Mouse (Mus musculus) naive thymus-derived CD4-positive, alpha-beta T cell, adult 5 months (primary cell): ENCODE measurements around the gene Gm21972. TPM values are rescaled to one million over a fixed set of nuclear protein-coding genes. Genes with fewer than 3 reads are reported as not detected.

Source experiments
- polyA plus RNA-seq: library from polyadenylated mRNA; unstranded; fragments of 100-300 nt; shearing (Covaris generic); gene quantifications from one replicate; pipeline ENCODE4 v1.2.1, GENCODE M21; 2017

Gene Gm21972
- not detected for polyA plus RNA-seq

DNA sequence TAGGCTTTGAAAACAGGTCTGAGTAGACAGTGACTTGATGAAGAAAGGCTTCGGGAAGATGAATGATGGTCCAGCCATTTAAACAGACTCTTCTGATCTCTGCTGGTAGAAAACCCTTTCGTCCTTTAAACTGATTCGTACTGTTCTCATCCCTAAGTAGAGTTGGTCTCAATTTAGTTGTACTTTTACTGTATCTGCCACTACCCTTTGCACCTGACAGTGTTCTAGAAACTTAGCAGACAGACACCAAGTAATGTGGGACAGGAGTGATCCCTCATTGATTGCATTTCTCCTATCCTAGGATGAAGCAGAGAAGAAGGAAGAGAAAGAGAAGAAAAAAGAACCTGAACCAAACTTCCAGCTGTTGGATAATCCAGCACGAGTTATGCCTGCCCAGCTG is at the start of gene Gm21972:
Gm21972 (plus strand) TSS at position 301 of the 400 bp plus-strand sequence.

DNA sequence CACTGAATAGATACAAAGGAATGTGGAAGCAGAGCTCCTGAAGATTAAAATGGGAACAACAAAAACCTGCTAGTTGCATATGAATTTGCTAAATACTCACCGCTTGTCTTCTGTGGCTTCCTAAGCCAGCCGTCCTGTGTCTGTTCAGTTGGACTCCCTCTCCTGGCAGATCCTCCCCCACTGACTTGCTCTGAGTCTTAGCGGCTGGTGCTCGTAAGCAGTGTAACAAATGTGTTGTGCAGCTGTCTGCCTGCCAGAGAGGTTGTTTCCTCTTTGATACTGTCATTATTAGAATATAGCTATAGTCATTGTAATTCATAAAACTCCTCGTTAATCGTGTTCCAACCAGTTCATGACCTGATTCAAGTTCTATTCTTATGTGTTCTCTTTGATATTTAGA is 21.7 kb upstream of the Gm21972 start, which contains the start of gene Htr2b:
Htr2b (minus strand) TSS at position 192 of the 400 bp plus-strand sequence.

DNA sequence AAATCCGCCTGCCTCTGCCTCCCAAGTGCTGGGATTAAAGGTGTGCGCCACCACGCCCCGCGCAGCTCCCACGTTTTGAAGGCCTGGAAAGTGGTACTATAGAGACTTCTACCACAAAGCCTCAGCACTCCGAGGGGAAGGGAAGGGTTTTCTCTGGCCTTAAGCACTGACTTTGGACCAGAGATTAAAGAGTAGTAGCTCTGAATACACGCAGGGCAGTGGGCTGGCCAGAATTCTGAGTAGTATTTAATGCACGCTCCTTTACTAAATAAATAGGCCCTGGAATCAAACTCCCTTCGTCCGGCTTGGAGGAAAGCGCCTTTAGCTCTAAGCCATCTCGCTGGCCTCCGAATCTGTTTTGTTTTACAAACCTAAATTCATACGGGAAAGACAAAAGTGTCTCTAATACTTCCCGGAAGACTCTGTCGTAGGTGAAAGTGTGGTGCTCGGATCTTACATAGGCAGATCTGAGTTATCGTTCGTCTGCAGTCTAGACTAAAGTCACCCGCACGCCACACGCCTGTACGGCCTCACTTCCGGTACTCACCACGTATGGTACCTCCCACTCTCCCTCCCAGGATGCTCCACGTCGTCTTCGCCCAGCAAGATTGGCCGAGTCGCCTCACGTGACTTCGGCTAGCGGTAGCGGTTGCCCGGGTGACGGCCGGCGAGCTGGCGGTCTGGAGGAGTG is 20.8 kb downstream of the Gm21972 start, which contains the start of gene Armc9:
Armc9 (plus strand) TSS at position 648 of the 691 bp plus-strand sequence.

Other genes with a start within 250 kb of the Gm21972 start
- 156 TPM for gene Itm2c, start 239.4 kb upstream of the Gm21972 start, polyA plus RNA-seq
- gene 4933407L21Rik, start 205.2 kb upstream of the Gm21972 start, polyA plus RNA-seq: not detected
- gene Gpr55, start 172.6 kb upstream of the Gm21972 start, polyA plus RNA-seq: not detected
- not detected for gene Spata3, start 116.8 kb upstream of the Gm21972 start, polyA plus RNA-seq
- not detected for gene 2810459M11Rik, start 87.8 kb upstream of the Gm21972 start, polyA plus RNA-seq
- 68.7 TPM for gene Psmd1, start 69.2 kb upstream of the Gm21972 start, polyA plus RNA-seq
- gene Htr2b, start 21.7 kb upstream of the Gm21972 start, polyA plus RNA-seq: not detected
- 4.9 TPM for gene Armc9, start 21.1 kb downstream of the Gm21972 start, polyA plus RNA-seq
- not detected for gene B3gnt7, start 169.2 kb downstream of the Gm21972 start, polyA plus RNA-seq
- gene Ncl, start 225.8 kb downstream of the Gm21972 start, polyA plus RNA-seq: 588 TPM